Mouse (Mus musculus): ENCODE data around the gene C2.

DNA sequence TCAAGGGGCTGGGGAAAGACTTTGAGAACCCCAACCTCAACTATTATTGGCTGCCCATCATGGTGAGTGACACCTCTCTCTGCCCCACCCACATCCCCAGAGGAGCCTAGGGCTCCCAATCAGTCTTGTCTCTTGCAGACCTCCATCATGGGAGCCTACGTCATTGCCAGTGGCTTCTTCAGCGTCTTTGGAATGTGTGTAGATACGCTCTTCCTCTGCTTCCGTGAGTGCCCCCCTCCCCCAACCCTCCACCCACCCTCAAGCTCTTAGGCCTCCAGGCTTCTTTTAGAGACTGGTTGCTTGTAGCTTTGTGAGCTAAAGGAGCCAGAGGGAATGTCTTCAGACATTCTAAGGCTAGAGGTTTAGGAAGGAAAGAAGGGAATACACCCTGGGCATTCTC lies 30.8 kb upstream of the C2 start:
- no peak for TF ChIP-seq CTCF (IDR thresholded peaks at IDR 0.05; ENCODE audit: low read depth, low read length)
- no peak for TF ChIP-seq POLR2A (IDR thresholded peaks at IDR 0.05; ENCODE audit: extremely low read depth, insufficient read depth, low read length)

Data from liver, adult 2 months (tissue).